Mouse (Mus musculus) frontal cortex, postnatal 25 days (tissue): ENCODE results near the gene Gm13279.
A peak's percentile ranks its signal among the peaks of the same experiment; 100 is the strongest.
"Not testable (repeated sequence)": the region's sequence is repeated elsewhere in the genome, so short reads cannot be mapped to it uniquely, and the experiment has no call there.

Experiments used
- DNase-seq, 2 experiments: peaks; one replicate each; pipeline ENCODE4 v3.0.0; 2022; ENCODE audit warnings: low spot score in 2 of 2

Gm13279 gene

GRCm38 (mm10) chr4:88793936-88794675, 3.1 kb upstream of the Gm13279 start, which contains the start of gene Gm13275:
Gm13275 (plus strand) TSS chr4:88794487.
- DNase-seq: peak; percentile 74 to 76

- not testable (repeated sequence) for DNase-seq
Observed at GRCm38 (mm10) chr4:88799365-88799764, 2.2 kb downstream of the Gm13279 start, which contains the start of gene Gm13285. Gm13285 (plus strand) TSS chr4:88799665.

GRCm38 (mm10) chr4:88802954-88803353, 5.8 kb downstream of the Gm13279 start, which contains the start of gene Gm13287:
Gm13287 (plus strand) TSS chr4:88803254.
- DNase-seq: not testable (repeated sequence)

GRCm38 (mm10) chr4:88805231-88805630, 8.0 kb downstream of the Gm13279 start, which contains the start of gene Gm13288:
Gm13288 (plus strand) TSS chr4:88805531.
- DNase-seq: not testable (repeated sequence)

- DNase-seq: not testable (repeated sequence)
Observed at GRCm38 (mm10) chr4:88805761-88806160, 8.6 kb downstream of the Gm13279 start.

- no peak for DNase-seq
Observed at GRCm38 (mm10) chr4:88815928-88816327, 18.7 kb downstream of the Gm13279 start, which contains the start of gene Ifna7. Ifna7 (plus strand) TSS chr4:88816228.

- DNase-seq: no peak
Observed at GRCm38 (mm10) chr4:88819659-88820058, 22.5 kb downstream of the Gm13279 start, which contains the start of gene Ifna11. Ifna11 (plus strand) TSS chr4:88819959.

- no peak for DNase-seq
Observed at GRCm38 (mm10) chr4:88822995-88823394, 25.8 kb downstream of the Gm13279 start.

- DNase-seq: not testable (repeated sequence)
Observed at GRCm38 (mm10) chr4:88827116-88827515, 29.9 kb downstream of the Gm13279 start, which contains the start of gene Ifna6. Ifna6 (plus strand) TSS chr4:88827416.

- peak in 1 of 2 experiments; percentile 14 for DNase-seq
Observed at GRCm38 (mm10) chr4:88830523-88830922, 33.3 kb downstream of the Gm13279 start.

GRCm38 (mm10) chr4:88835225-88835624, 38.0 kb downstream of the Gm13279 start, which contains the start of gene Ifna5:
Ifna5 (plus strand) TSS chr4:88835525.
- not testable (repeated sequence) for DNase-seq

- no peak for DNase-seq
Observed at GRCm38 (mm10) chr4:88838828-88839227, 41.6 kb downstream of the Gm13279 start.

- no peak for DNase-seq
Observed at GRCm38 (mm10) chr4:88840058-88840457, 42.9 kb downstream of the Gm13279 start.

GRCm38 (mm10) chr4:88841438-88841911, 44.3 kb downstream of the Gm13279 start, which contains the start of gene Ifna4:
Ifna4 (plus strand) TSS chr4:88841861.
- no peak for DNase-seq

GRCm38 (mm10) chr4:88845334-88845733, 48.1 kb downstream of the Gm13279 start:
- no peak for DNase-seq
